Mouse (Mus musculus) spleen, adult 18-20 months (tissue): ENCODE data around the gene CN725425.

Experiments
- DNase-seq, 2 experiments: peaks; one replicate each; pipeline ENCODE4 v3.0.0; 2022; ENCODE audit warnings: mixed read lengths in 2 of 2

CN725425 gene

DNA sequence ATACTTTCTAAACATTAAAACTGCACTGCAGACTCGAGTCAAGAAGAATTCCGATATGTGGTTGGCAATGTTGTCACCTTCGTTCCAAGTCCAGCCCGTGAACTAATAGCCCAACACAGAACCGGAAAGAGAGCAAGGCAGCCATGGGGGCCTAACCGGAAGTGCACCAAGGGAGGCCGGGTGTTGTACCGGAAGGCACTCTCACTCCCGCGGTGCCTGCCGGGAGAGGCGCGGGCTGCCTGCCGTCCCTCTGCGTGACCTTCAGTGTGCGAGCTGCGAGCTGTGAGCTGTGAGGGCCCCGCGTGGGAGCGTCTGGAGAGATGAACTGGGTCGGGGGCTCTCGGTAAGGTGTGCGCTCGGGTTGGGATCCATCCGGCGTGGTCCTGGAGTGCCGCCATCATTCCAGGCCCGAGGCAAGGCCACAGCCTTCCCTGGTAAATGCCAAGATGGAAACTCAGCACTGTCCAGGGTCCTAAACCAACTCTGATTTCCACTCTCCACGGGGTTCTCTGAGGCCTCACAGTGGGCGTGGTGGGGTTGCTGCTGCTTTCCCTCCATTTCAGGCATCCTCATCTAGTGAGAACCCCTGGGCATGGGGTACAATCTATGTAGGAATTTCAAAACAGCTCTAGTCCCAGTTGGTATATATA lies at the start of gene CN725425:
Gene CN725425 (plus strand): TSS at position 239 of the 650 bp plus-strand sequence.
- DNase-seq: no peak

GRCm38 (mm10) chr15:91152592-91152991 lies 46.7 kb upstream of the CN725425 start:
- no peak for DNase-seq

- no peak for DNase-seq
These were observed 46.0 kb upstream of the CN725425 start for GRCm38 (mm10) chr15:91153311-91153710.

GRCm38 (mm10) chr15:91161153-91161552 lies 38.1 kb upstream of the CN725425 start:
- no peak for DNase-seq

DNA sequence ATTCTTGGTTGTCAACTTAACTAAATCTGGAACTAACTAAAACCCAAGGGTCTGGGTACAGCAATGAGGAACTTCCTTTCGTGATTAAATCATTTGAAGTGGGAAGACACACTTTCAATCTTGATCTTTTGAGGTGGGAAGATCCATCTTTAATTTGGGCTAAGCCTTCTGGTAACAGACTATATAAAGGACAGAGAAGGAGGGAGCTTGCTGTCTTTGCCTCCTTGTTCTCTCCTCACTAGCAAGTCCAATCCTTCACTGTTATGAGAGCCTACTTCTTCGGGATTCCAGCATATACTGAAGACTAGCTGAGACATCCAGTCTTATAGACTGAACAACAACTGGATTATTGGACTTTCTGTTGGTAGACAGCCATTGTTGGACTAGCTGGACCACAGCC lies 35.8 kb upstream of the CN725425 start:
- DNase-seq: no peak

DNA sequence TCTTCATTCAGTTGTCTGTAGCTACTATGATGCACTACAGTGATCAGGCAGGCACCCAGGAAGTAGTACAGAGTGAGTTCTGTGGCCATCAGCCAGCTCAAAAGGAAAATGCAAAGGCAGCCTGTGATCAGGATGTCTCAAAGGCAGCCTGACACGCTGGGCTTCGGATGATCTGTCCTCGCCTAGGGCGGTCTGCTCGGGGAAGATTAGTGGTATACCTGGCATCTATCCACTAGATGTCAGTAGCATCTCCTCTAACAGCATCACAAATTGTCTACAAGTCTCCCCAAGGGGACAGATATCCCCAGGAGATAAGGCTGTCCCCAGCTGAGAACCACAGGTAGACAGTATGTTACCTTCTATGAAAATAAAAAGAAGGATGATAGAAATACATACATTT lies 34.3 kb upstream of the CN725425 start:
- no peak for DNase-seq

GRCm38 (mm10) chr15:91167850-91168562 lies 31.3 kb upstream of the CN725425 start:
- DNase-seq: no peak

DNA sequence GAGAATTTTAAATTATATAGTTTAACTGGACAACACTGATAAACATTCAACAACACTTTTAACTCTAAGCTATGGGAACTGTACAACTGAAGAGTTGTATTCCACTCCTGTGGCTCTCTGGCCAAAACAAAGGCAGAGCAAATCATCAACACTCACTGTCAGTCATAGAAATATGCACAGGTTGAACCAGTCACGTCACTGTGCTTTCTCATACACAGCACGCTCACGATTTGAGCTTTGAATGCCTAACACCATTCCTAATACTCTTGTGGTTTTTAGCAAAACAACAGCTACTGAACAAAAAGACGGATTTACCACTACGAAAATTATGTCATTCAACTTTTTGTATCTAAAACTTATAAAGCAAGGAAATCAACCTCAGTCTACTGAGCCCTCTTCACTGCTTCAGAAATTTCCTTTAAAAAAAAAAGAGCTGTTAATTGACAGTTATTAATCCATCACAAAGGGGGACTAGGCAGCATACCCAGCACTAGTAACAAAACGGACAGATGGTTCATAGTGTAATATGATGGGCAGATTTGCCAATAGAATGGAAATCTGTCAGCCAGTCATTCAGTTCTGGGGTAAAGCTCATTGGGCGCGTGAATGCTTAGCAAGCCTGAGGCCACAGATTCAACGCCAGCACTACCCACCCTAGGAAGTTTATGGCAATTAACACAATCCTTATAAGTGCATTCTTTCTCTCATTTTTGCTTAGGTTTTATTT lies 28.5 kb upstream of the CN725425 start:
- DNase-seq: no peak

DNA sequence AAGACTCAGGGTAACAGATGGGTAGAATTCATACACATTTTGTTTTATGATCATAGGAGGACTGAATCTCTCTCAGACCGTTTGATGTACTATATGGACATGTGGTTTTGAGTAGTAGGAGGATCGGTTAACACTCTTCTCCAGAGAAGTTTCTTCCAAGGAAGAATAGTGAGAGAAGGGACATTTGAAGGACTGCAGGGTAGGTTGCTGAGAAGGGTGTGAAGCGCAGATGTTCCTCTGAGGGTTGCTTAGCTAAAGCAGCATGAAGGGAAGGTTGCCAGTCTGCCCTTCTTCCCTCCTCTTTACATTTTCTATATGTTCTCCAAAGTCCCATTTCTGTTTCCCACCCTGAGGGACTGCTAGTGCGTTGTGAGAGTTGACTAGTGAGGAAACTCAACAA lies 28.0 kb upstream of the CN725425 start:
- DNase-seq: no peak

DNA sequence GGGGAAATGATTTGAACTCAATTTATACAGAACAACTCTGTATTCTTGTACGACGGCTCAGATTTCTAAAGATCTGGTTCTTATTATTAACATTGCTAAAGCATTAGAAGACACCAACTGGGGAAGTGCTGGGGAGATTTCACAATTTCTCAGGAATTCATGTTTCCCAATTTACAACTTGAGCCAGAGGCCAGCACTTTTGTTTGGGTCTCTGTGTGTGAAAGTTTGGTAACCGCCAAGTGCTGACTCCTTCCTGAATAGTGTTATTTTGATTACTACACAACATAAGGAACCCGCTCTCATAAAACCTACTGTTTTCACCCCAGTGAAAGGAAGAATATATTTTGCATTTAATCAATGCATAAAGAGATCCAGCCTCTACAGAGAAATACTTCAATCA lies 27.1 kb upstream of the CN725425 start:
- no peak for DNase-seq

- DNase-seq: no peak
These were observed 20.5 kb upstream of the CN725425 start for GRCm38 (mm10) chr15:91178656-91179314.

GRCm38 (mm10) chr15:91179911-91180622 lies 19.2 kb upstream of the CN725425 start:
- no peak for DNase-seq

- DNase-seq: no peak
These were observed 12.9 kb upstream of the CN725425 start for GRCm38 (mm10) chr15:91186358-91186757.

GRCm38 (mm10) chr15:91190026-91190425 lies 9.3 kb upstream of the CN725425 start:
- DNase-seq: no peak

DNA sequence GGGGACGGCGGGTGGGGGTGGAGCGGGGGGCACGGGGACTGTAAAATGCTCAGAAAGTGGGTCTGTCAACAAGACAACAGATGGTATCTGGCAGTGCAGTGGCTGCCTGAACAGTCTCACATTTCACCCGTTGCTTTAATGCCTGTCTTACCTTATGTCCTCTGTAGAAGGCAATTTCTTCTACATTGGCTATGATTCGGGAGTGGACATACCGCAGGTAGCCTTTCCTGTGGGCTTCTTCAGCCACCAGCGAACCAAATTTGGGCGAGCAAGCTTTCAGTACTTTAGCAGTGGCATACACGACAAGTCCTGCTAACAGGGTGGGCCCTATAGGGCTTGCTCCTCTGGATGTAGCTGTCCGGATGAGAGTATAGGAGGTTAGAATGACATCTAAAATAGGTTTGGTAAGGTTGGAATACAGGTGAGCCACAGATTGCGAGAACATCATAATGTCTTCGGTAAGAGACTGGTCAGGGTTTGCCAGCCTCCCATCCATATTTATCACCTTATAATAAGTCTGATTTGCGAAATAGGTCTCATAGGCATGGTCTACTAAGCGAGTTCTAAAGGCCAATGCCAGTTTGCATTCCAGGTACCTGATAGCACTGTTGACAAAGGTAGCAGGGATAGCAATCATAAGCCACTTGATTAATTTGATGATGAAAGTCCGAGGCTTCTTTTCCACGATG lies 8.6 kb upstream of the CN725425 start:
- no peak for DNase-seq

DNA sequence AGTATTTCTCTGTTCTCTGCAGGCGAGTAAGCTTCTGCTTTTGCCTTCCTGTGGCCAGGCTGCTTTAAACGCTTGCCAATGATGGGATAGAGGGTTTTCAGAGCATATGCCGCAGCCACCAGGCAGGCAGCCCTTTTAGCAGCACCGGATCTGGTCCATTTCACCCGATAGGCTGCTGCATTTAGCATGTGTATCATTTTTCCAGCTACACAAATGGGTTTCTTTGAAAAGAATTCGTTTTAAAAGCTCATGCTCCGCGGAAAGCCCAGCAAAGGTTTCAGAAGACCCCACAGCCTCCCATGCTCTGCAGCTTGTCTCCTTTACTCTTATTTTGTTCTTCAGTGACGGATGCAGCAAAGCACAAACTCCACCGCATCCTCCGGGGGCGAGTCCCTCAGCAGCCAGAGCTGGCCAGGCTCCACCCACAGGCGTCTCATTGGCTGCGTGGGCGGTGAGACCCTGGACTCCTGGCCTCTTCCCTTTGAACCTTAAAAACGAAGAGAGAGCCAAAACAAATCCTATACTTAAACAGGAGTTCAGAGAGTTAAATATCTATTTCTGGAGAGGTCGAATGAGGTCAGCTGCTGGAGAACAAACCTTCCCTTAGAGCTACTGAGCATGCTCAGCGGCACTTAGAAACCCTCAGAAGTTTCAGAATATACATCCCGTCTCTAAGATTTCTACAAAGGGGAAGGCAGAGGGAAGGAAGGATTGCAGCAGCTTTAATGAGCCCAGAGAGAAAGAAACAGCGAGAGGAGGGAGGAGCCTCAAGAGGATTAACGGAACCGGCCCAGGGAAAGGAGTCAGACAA lies 7.7 kb upstream of the CN725425 start, which contains the start of gene Abcd2:
Gene Abcd2 (minus strand): TSS at position 388 of the 811 bp plus-strand sequence.
- peak; percentile 8 to 13 for DNase-seq

- DNase-seq: no peak
These were observed 7.1 kb upstream of the CN725425 start for GRCm38 (mm10) chr15:91192223-91192598.

- no peak for DNase-seq
These were observed 1.5 kb downstream of the CN725425 start for GRCm38 (mm10) chr15:91200833-91201232.

GRCm38 (mm10) chr15:91202486-91202885 lies 3.2 kb downstream of the CN725425 start:
- DNase-seq: no peak

DNA sequence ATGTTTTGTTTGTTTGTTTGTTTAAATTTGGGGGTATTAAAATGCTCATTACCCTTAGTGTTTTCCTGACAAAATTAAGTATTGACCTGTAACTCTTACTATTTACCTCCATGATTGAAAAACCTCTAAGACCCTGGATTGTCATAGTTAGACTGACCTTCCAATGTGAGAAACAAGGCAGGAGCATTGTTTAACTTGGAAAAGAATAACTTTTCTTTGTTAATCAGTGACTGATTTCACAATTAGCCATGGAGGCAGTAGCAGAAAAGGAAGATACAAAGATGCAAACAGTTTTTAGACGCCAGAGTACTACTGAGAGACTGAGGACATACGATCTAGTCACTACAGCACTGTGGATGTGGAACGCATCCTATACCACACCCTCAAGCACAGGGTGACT lies 4.2 kb downstream of the CN725425 start:
- DNase-seq: no peak

- DNase-seq: no peak
These were observed 7.2 kb downstream of the CN725425 start for GRCm38 (mm10) chr15:91206518-91206917.
